Mouse (Mus musculus) cerebellum, adult 2 months (tissue): ENCODE data around the gene Ccna1.

Experiments used
- CTCF ChIP-seq: fragments of 200-500 bp; IDR thresholded peaks from 2 replicates; pipeline ENCODE4 v1.5.1; 2011; ENCODE audit warnings: low read depth, mild to moderate bottlenecking, control low read depth, low read length, moderate library complexity, borderline replicate concordance; ENCODE audit not compliant: insufficient read depth
- POLR2A ChIP-seq: fragments of 200-500 bp; IDR thresholded peaks from 2 replicates; pipeline ENCODE4 v1.6.1; 2011; ENCODE audit warnings: low read length, control low read depth, borderline replicate concordance; ENCODE audit not compliant: insufficient read depth

- TF ChIP-seq CTCF = no peak
- no peak for TF ChIP-seq POLR2A
These were observed 34.0 kb upstream of the Ccna1 start for GRCm38 (mm10) chr3:55089291-55089690.
